Mouse (Mus musculus) erythroblast, embryonic 14.5 days (primary cell): ENCODE results near the gene Cldn3.

Experiments
- GATA1 ChIP-seq: IDR thresholded peaks from 2 replicates; pipeline ENCODE4 v1.6.1; 2012; ENCODE audit warnings: low read length, inconsistent platforms, mixed read lengths
- TAL1 ChIP-seq: IDR thresholded peaks from 3 replicates; pipeline ENCODE4 v1.6.1; 2012; ENCODE audit warnings: low read length, inconsistent platforms, mixed read lengths

GRCm38 (mm10) chr5:134989166-134989565, 3.2 kb downstream of the Cldn3 start:
- TF ChIP-seq GATA1 (no peak), TAL1 (no peak)
